Mouse (Mus musculus) liver, postnatal 0 days (tissue): Measurements from ENCODE around the gene Icmt.

Source experiments
- CTCF ChIP-seq: sonication (generic); IDR thresholded peaks from 2 replicates; pipeline ENCODE4 v1.5.1; 2016; ENCODE audit warnings: antibody characterized with exemption, low read depth
- EP300 ChIP-seq: IDR thresholded peaks from 2 replicates; pipeline ENCODE4 v1.6.1; 2016; ENCODE audit warnings: antibody characterized with exemption, low read depth, mild to moderate bottlenecking

- TF ChIP-seq EP300, result no peak
- TF ChIP-seq CTCF, result no peak
These were observed 1.1 kb upstream of the Icmt start for GRCm38 (mm10) chr4:152295916-152296315.
